10 mouse cellular contexts compared by ENCODE assay signal in the genomic region with DNA sequence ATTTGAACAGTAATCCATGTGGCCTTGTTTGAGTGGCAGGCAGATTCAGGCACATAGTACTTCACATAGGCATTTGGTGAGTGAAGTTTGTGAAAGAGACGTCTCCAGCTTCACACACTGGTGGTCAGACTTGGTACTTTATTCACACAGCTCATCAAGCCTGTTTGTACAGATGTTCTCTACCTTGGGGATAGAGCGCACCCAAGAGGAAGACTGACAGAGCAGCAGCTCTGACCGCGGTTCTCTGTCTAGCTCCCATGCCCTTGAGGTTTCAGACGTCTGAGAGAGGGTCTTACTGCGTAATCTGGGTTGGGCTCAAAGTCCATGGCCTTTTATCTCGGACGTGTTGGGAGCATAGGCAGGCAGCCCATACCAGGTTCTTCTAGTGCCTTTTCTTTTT.
DNase-seq lines count a peak whose midpoint lies in the region; ATAC-seq and TF ChIP-seq lines count a peak whose summit lies in the region.
"Had no signal": no experiment of that assay in that cellular context is flagged by ENCODE, and none has a peak within 500 bp of the region (broad histone marks: within the 10 kb centered on the region; RNA-seq: fewer than 3 reads in every experiment).

No protein-coding gene starts in this region.

- H3K4me1 ChIP-seq in hindbrain, postnatal 0 days (ENCODE audit: insufficient read depth, low read length) = no peaks in the 10 kb centered on the region
- H3K4me1 ChIP-seq in hindbrain, embryonic 16.5 days (ENCODE audit: control insufficient read depth, insufficient read depth, low read depth, low read length) = no peaks in the 10 kb centered on the region
- H3K4me1 ChIP-seq in liver, embryonic 16.5 days (ENCODE audit: control insufficient read depth, low read depth, low read length) = peaks cover 2% of the 10 kb centered on the region

- DNase-seq in hindbrain, postnatal 0 days (ENCODE audit: low spot score) = no peak
- peak; percentile 21 for DNase-seq in A20 (ENCODE audit: low read depth, low spot score)
- peak; percentile 6 for DNase-seq in MN1 (ENCODE audit: low spot score)
- DNase-seq in frontal cortex, postnatal 10 days (ENCODE audit: low spot score in 2 of 2) = no peak
- no peak for DNase-seq in urinary bladder, postnatal 25 days (ENCODE audit: low spot score)
- no peak for DNase-seq in frontal cortex, adult 2 months (ENCODE audit: extremely low spot score in 1 of 2, low spot score in 1 of 2)
- DNase-seq: cerebellum, postnatal 36 days; kidney, adult 11 months had no signal

- TF ChIP-seq CTCF in hindbrain, postnatal 0 days (IDR thresholded peaks at IDR 0.05; ENCODE audit: low read depth) = peak; percentile 7; the same call in 1 of the 2 replicates

- ATAC-seq in hindbrain, postnatal 0 days = no peak
- no peak for ATAC-seq in hindbrain, embryonic 16.5 days
- ATAC-seq in liver, embryonic 16.5 days (ENCODE audit: low read depth) = peak; percentile 39; the same call in 1 of the 2 replicates

- H3K9me3 ChIP-seq in hindbrain, postnatal 0 days (ENCODE audit: low read length) = no peaks in the 10 kb centered on the region
- H3K9me3 ChIP-seq in hindbrain, embryonic 16.5 days (ENCODE audit: control insufficient read depth, low read length) = no peaks in the 10 kb centered on the region
- H3K9me3 ChIP-seq in liver, embryonic 16.5 days (replicated peaks; ENCODE audit: control insufficient read depth, low read length) = no peaks in the 10 kb centered on the region

- peaks cover 65% of the 10 kb centered on the region for H3K36me3 ChIP-seq in hindbrain, postnatal 0 days (ENCODE audit: insufficient read depth, low read length)
- peaks cover 52% of the 10 kb centered on the region for H3K36me3 ChIP-seq in hindbrain, embryonic 16.5 days (ENCODE audit: control insufficient read depth, insufficient read depth, low read length)
- no peaks in the 10 kb centered on the region for H3K36me3 ChIP-seq in liver, embryonic 16.5 days (ENCODE audit: control insufficient read depth, insufficient read depth)

- no peak overlapping the region for H3K9ac ChIP-seq in hindbrain, postnatal 0 days (replicated peaks; ENCODE audit: low read length)
- no peak overlapping the region for H3K9ac ChIP-seq in hindbrain, embryonic 16.5 days (ENCODE audit: low read depth, low read length)
- no peak overlapping the region for H3K9ac ChIP-seq in liver, embryonic 16.5 days (ENCODE audit: low read depth, low read length)

- H3K4me2 ChIP-seq in hindbrain, postnatal 0 days (ENCODE audit: low read depth, low read length) = no peak overlapping the region
- H3K4me2 ChIP-seq in hindbrain, embryonic 16.5 days (ENCODE audit: low read length) = no peak overlapping the region
- H3K4me2 ChIP-seq in liver, embryonic 16.5 days (ENCODE audit: low read depth, low read length) = no peak overlapping the region

- H3K4me3 ChIP-seq in hindbrain, postnatal 0 days (ENCODE audit: low read length) = no peak overlapping the region
- H3K4me3 ChIP-seq in hindbrain, embryonic 16.5 days (ENCODE audit: low read length) = no peak overlapping the region
- H3K4me3 ChIP-seq in liver, embryonic 16.5 days (ENCODE audit: low read depth, low read length) = no peak overlapping the region

- H3K27me3 ChIP-seq in hindbrain, postnatal 0 days (ENCODE audit: insufficient read depth, low read length) = no peaks in the 10 kb centered on the region
- no peaks in the 10 kb centered on the region for H3K27me3 ChIP-seq in hindbrain, embryonic 16.5 days (replicated peaks; ENCODE audit: control insufficient read depth, insufficient read depth, low read length)
- no peaks in the 10 kb centered on the region for H3K27me3 ChIP-seq in liver, embryonic 16.5 days (ENCODE audit: control insufficient read depth, insufficient read depth, low read depth, low read length)

- WGBS in hindbrain, postnatal 0 days = 79% methylated on average over 8 of the region's 8 CpGs
- WGBS in hindbrain, embryonic 16.5 days = 81% methylated on average over 8 of the region's 8 CpGs
- WGBS in liver, embryonic 16.5 days (ENCODE audit: insufficient replicate concordance) = 63% methylated on average over 8 of the region's 8 CpGs

- H3K27ac ChIP-seq in hindbrain, postnatal 0 days = no peak overlapping the region
- H3K27ac ChIP-seq in hindbrain, embryonic 16.5 days (ENCODE audit: low read depth, low read length) = no peak overlapping the region
- H3K27ac ChIP-seq in liver, embryonic 16.5 days (ENCODE audit: low read length) = no peak overlapping the region; the same call in 1 of the 2 replicates

Comparison
In these comparisons a context has a peak if more than half of its experiments do, and no peak if none do; other contexts are left out.
1. DNase-seq: peak in A20 (single experiment) and MN1 (single experiment); none in hindbrain, postnatal 0 days (single experiment), frontal cortex, postnatal 10 days (0 of 2), urinary bladder, postnatal 25 days (single experiment) and frontal cortex, adult 2 months (0 of 2).